8 mouse cellular contexts compared by ENCODE assay signal in the genomic region with DNA sequence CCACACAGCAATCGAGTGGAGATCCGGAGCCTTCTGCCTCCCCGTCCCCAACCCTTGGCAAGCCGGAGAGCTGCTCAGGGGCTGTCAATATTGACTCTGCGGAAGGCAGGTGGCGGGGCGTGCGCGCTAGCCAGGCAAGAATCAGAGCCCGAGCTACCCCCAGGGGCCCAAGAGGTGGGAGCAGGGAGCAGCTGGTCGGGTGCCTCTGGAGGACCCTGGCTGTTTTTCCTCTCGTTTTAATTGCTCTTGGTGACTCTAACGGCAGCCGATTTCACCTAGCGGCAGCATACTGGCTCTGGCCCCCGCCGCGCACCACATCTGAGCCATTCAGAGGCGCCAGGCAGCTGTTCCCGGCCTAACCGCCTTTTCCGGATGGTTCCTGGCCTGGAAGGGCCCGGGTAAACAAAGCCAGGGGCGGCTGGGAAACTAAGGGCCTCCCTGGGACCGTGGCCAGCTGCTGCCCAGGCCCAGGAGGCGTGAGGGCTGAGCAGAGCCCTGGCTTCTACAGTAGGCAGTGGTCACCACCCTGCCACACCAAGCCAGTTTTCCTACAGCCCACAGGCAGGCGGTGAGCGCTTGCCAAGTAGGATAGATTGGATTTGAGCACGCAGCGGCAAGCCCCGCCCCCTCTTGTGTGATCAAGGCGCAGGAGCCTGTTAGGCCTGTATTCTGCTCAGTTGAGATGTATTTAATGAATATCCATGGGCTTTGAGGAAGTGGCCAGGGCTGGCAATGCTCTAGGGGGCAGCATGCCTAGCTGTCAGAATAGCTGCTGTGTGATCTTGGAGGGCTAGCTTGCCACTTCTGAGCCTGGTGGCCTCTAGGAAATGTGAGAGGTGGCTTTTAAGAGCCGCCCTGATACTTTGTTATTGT.
DNase-seq lines count a peak whose midpoint lies in the region; ATAC-seq and TF ChIP-seq lines count a peak whose summit lies in the region.

No protein-coding gene starts in this region.

- H3K9me3 ChIP-seq in forebrain, postnatal 0 days (ENCODE audit: low read length): no peaks in the 10 kb centered on the region

- H3K36me3 ChIP-seq in forebrain, postnatal 0 days (ENCODE audit: insufficient read depth): no peaks in the 10 kb centered on the region

- WGBS in forebrain, postnatal 0 days: 6% methylated on average over 33 of the region's 33 CpGs

- no peaks in the 10 kb centered on the region for H3K27me3 ChIP-seq in forebrain, postnatal 0 days (ENCODE audit: insufficient read depth, low read length)

- peak overlapping the region; percentile 32 for H3K4me2 ChIP-seq in forebrain, postnatal 0 days (ENCODE audit: low read depth)

- ATAC-seq in forebrain, postnatal 0 days: peak; percentile 83
- peak; percentile 73 to 75 for ATAC-seq in hematopoietic stem cell, adult 5-6 weeks (replicated peaks in 1 of 2; ENCODE audit: insufficient read depth in 1 of 2, low FRiP score in 2 of 2, low TSS enrichment in 1 of 2, low read depth in 1 of 2, poor library complexity in 2 of 2, severe bottlenecking in 2 of 2)

- peak overlapping the region; percentile 28; the same call in 1 of the 2 replicates for H3K9ac ChIP-seq in forebrain, postnatal 0 days

- peak; percentile 60 for DNase-seq in MEL-GATA-1-ER (ENCODE audit: extremely low read depth, low read depth)
- peak; percentile 53 for DNase-seq in cerebellum, adult 9-10 months
- peak; percentile 88 for DNase-seq in forebrain, postnatal 0 days
- peak; percentile 75 for DNase-seq in layer of hippocampus, adult 9-11 months
- peak; percentile 97 for DNase-seq in lung, postnatal 36 days
- DNase-seq in right cerebral cortex, postnatal 10 days (ENCODE audit: low spot score in 2 of 2): peak; percentile 85 to 89
- DNase-seq in yolk sac, embryonic 10.5 days (ENCODE audit: low spot score): peak; percentile 83

- H3K4me1 ChIP-seq in forebrain, postnatal 0 days (ENCODE audit: insufficient read depth): peaks cover 33% of the 10 kb centered on the region

- peak; percentile 61 for TF ChIP-seq CTCF in forebrain, postnatal 0 days (IDR thresholded peaks at IDR 0.05; ENCODE audit: low read depth)

- peak overlapping the region; percentile 82 for H3K27ac ChIP-seq in forebrain, postnatal 0 days (ENCODE audit: low read depth, low read length)

- no peak overlapping the region for H3K4me3 ChIP-seq in forebrain, postnatal 0 days (ENCODE audit: low read depth, low read length)
